Mouse (Mus musculus) urinary bladder, postnatal 36 days (tissue): ENCODE results near the gene Fblim1.
"Not testable (repeated sequence)": the region's sequence is repeated elsewhere in the genome, so short reads cannot be mapped to it uniquely, and the experiment has no call there.

Experiments used
- DNase-seq, 2 experiments: peaks; one replicate each; pipeline ENCODE4 v3.0.0; 2022; ENCODE audit warnings: low spot score in 2 of 2, mixed read lengths in 1 of 2

Fblim1 gene

DNA sequence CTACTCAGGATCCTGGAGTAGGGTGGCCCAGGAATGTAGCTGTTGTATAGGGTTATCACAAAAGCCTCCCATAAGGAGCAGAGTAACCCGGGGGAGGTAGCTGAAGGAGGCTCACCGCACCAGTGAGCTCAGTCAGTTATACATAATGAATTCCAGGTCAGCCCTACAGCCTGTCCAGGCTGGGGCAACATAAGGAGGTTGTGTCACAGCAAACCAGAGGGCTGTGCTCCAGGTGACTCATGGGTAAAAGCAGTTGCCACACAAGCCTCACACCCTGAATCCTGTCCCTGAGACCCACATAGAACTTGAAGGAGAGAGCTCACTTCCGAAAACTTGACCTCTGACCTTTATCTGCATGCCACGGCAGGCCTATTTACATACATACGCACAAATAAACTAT lies 36.9 kb downstream of the Fblim1 start:
- no peak for DNase-seq

DNA sequence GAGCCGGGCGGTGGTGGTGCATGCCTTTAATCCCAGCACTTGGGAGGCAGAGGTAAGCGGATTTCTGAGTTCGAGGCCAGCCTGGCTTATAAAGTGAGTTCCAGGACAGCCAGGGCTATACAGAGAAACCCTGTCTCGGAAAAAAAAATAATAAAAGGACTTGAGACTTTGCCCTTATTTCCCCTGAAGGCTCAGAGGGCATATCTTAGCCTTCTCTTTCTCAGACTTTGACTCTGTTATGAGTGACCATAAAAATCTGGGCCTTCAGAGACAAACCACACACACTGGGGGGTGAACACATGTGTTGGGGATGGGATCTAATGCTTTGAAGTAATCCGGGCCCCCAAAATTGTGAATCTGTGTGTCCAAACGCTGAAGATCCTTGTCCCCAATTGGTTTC lies 38.7 kb downstream of the Fblim1 start:
- not testable (repeated sequence) for DNase-seq

DNA sequence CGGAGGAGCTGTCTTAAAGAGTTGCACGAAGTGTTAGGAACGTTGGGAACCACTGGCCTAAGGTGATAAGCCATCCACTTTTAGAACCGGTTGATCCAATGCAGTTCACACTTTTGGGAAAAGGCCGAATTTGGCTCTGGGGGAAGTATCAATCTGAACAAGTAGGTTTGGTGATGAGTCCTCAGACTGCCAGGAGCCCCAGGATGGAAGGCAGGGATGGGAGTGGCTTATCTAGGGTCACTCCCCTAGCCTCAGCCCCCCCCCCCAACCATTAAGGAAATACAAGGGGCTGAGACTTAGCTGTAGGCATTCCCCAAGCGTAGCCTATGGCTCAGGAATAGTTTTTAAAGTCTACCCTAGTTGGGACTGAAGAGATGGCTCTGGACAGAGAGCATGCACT lies 39.7 kb downstream of the Fblim1 start:
- no peak for DNase-seq

DNA sequence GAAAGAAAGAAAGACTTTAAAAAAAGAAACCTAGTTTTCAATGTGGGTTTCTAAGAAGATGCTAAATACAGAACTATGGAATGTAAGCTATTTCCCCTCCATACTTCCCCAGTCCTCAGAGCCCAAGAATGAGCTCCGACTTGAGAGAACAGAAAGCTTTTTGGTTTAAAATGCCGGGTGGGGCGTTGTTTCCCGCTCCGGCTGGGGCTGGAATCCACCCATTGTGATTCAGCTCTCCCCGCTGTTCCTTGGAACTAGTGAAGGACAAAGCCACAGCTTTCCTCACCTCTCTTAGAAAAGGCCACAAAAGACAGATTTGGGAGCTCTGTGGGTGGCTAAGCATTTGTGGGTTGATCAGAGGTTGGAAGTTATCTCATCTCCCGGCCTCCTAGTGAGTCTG lies 40.6 kb downstream of the Fblim1 start:
- DNase-seq = no peak

DNA sequence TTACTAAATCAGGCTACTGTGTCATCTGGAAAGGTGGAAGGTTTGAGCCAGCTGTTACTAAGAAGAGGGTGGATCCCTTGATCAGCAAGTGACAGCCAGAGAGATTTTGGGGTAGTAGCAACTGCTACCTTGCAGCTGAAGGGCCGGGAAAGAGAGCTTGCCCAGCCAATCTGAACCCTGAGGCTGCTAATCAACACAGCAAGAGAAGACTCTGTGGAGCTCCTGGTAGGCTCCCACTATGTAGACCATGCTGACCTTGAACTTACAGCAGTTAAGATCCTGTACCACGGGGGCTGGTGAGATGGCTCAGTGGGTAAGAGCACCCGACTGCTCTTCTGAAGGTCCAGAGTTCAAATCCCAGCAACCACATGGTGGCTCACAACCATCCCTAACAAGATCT lies 41.2 kb downstream of the Fblim1 start:
- DNase-seq = no peak

DNA sequence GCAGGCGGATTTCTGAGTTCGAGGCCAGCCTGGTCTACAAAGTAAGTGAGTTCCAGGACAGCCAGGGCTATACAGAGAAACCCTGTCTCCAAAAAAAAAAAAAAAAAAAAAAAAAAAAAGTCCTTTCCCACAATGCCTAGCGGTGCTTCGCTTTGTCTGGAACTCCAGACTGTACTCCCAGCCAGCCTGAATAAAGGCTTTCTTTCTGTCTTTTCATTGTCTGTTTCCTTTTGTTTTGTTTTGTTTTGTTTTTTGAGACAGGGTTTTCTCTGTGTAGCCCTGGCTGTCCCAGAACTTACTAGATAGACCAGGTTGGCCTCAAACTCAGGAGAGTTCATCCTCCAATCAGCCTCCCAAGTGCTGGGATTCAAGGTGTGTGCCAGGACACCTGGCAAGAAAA lies 41.7 kb downstream of the Fblim1 start:
- no peak for DNase-seq

DNA sequence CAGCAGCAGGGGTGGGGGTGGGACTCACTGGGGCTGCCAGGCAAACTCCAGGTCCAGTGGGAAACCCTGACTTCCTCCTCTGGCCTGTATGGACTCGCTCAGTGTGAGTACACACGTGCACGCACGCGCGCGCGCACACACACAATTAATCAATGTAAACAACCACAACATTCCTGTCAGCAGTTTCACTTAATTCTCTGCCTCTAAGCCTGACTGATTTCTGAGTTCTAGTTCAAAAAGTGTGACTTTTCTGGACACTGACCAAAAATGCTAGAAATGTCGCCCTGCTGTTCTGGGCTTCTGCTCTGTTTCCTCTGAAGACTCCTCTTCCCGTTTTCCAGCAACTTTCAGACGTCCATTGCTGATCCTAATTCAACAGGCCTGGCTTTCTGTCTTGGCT lies 43.6 kb downstream of the Fblim1 start:
- DNase-seq = no peak

DNA sequence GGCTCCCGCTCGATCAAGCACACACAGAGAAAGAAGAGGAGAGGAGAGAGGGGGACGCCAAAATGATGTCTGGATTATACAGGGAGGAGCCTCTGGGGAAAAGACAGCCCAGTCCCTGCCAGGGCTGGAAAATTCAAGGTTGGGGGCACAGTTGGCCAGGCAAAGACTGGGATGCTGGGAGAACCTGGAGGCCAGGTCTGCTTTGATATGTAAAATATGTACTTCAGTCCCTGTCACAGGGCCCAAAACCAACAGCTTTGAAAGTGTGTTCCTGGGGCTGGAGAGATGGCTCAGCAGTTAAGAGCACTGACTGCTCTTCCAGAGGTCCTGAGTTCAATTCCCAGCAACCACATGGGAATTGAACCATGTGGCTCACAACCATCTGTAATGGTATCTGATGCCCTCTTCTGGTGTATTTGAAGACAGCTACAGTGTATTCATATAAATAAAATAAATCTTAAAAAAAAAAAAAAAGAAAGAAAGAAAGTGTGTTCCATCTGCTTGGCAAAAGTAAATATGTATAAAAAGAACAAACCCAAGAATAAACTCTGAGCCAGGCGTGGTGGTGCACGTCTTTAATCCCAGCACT lies 44.5 kb downstream of the Fblim1 start:
- not testable (repeated sequence) for DNase-seq

DNA sequence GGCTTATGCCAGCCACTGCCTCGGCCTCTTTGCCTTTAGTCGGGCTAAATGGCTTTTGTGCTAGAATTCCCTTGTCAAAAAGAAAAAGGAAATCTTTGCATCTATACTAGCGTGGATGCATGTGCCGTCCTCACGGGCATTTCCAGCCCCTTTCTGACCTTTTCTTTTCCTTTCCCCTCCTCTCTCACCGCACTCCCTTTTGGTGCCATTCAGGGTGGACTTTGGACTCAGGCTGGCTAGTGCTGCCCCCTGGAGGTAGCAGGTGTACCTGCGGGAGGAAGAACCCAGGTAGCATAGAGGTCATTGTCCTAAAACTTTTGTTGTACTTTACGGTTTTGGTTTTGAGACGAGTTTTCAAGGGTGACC lies 46.0 kb downstream of the Fblim1 start:
- DNase-seq = peak; percentile 77 to 85

DNA sequence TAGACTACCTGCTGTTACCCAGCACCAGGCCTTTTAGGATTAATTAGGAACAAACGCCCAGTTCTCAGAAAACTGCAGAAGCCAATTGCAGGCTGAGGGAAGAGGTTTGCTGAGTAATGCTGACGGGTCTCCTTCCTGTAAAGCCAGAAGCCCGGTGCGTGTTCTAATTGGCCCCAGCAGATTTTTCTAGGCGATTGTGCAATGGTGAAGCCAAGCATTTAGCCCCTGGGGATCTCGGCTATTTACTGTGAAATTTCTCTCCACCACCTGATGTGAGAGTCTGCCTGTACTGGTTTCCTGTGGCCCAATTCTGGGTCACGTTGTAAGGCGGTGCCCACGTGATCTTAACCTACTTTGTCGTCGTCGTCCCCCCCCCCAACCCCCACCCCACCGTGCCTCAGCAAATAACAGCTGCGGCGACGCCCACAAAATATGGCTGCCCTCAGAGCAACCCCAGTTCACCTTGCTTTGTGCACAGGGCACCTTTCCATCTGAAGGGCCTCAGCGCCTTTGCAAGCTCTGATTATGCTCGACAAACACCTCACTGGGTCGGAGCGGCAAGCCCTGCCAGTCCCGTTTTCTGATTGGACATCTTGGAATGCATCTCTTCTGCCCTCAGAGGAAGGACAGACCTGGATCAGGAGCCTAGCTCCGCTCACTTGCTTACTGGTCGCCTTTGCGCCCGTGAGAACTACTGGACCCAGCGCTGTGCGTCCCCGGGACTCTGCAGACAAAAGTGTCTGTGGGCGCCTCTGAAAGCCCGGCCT lies 46.6 kb downstream of the Fblim1 start:
- peak; percentile 70 to 85 for DNase-seq

DNA sequence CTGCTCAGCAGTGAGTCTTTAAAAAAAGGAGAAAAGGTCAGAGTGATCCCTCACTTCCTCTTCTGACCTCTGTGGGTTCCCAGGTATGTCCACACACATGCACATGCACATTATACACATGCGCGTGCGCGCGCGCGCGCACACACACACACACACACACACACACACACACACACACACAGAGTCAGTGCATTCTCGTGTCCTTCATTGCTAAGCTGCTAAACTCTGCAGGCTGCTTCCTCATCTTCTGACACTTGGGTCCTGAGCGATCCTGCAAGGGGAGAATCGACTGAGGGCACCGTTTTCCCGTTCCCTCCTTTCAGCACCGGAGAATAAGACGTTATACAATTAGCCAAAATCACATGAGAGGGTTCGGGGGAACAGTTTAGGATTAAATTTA lies 47.2 kb downstream of the Fblim1 start:
- no peak for DNase-seq

DNA sequence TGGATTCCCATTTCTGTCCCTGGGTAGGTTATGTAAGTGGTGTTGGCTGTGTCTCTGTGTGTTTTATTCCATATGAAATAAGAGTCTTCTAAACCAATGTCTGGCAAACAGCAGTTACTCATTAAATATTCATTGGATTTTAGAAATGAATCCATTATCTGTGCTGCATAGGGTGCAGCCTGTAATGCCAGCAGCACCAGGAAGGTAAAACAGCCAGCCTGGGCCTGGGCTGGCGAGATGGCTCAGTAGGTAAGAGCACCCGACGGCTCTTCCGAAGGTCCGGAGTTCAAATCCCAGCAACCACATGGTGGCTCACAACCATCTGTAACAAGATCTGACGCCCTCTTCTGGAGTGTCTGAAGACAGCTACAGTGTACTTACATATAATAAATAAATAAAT lies 49.7 kb downstream of the Fblim1 start:
- DNase-seq = not testable (repeated sequence)

DNA sequence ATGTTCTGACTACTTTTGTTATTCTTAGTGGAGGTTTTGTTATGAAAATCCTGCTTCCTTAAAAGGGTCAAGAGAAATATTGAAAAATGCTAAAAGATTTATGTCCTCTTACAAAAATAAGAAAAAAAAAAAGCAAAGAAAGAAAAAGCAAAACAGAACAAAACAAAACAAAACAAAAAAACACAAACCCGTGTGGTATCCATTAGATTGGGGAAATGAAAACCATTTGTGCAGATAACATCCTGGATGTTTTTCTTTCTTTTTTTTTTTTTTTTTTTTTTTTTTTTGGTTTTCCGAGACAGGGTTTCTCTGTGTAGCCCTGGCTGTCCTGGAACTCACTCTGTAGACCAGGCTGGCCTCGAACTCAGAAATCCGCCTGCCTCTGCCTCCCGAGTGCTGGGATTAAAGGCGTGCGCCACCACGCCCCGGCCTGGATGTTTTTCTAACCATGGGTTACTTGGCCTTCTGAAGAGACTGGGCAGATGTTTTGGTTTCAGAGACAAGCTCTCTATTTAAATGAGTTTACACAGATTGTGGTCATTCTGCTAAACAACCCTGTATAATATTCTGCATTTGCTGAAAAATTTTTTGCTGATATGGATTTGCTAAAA lies 51.5 kb downstream of the Fblim1 start:
- DNase-seq = not testable (repeated sequence)

DNA sequence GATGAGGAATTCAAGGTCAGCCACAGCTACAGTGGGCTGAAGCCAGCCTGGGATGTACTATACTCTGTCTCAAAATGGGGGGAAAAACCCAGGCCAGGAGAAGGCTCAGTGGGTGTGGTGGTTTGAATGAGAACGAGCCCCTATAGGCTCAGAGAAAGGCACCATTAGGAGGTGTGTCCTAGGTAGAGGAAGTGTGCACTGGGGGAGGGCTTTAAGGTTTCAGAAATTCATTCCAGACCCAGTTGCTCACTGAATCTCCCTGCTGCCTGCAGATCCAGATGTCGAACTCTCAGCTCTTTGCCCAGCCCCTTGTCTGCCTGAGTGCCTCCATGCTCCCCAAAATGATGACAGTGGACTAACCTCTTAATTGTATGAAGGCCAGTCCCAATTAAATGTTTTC lies 53.4 kb downstream of the Fblim1 start:
- DNase-seq = no peak

DNA sequence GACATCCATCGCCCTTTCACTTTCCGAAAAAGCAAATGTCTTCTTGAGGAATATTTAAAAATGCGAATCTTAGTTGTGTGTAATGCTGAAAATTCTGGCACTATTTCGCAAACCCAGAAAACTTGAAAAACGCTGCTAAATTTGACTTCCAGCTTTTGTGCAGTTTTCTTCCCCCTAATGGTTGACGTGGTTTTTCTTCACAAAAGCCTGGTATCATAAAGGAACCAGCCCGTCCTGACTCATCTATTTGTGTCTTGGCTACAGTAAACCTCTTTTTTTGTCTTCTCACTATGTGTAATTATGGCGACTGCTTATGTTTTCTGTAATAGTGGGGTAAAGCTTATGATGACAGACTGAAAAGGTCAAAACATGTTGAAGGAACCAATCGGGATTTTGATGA lies 58.6 kb downstream of the Fblim1 start:
- DNase-seq = no peak

DNA sequence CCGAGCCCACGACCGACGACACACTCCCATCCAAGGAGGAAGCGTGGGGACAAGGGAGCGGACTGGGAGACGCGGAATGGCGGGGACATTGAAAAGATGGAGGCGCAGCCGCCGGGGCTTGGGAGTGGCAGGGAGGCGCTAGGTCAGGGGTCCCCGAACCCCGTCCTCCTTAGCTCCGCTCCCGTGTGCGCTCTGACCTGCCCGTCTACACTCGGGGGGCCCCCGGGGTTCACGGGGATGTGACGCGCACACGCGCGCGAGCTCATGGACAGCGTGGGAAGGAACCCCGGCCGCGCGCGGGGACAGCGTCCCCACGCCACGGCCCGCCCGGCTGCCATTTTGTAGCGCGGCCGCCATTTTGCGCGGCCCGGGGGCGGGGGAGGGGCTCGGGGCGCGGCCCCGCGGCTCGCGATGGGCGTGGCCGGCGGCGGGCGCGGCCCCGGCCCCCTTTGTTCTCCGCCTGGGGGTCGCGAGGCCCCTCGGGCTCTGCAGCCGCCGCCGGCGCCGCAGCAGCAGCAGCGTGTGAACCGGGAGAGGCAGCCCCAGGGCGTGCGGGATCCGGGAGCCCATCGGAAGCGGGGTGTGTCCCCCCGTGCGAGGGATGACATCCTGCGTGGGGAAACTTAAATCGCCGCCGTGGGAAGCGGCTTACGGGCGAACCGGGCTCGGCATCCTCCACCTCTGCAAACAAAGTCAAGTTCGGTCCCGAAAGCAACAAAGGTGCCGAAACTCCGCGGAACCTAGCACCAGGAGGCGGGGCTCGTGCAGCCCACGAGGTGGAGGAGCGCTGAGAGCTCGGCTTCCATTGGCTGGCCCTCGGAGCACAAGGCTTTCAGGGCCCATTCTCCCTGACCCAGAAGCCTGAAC lies 59.3 kb downstream of the Fblim1 start:
- DNase-seq = peak; percentile 74 to 88

DNA sequence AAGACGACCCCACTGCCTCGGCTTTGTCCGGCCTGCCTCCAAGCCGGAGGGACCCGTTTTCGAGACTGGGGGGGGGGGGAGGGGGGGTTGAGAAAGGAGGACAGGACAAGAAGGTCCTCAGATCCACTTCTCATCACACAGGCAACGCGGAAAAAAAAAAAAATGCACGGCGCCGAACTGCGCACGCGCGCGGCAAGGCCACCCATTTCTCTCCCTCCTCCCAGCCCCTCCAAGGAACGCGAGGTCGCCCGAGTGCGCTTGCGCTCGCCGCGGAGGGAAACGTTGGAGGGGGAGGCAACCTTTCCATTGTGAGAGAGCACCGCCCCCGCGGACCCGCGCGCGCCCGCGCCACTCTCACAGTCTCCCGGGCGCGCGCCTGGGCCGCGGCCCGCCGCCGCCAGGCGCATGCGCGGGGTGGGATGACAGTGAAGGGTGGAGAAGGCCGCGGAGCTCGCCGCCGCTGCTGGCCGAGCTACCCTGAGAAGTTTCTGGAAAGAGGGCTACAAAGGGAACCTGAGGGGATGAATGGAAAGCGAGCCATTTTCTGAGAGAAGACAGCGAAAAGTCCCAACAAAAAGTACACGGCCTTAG lies 60.1 kb downstream of the Fblim1 start:
- peak; percentile 94 to 99 for DNase-seq

DNA sequence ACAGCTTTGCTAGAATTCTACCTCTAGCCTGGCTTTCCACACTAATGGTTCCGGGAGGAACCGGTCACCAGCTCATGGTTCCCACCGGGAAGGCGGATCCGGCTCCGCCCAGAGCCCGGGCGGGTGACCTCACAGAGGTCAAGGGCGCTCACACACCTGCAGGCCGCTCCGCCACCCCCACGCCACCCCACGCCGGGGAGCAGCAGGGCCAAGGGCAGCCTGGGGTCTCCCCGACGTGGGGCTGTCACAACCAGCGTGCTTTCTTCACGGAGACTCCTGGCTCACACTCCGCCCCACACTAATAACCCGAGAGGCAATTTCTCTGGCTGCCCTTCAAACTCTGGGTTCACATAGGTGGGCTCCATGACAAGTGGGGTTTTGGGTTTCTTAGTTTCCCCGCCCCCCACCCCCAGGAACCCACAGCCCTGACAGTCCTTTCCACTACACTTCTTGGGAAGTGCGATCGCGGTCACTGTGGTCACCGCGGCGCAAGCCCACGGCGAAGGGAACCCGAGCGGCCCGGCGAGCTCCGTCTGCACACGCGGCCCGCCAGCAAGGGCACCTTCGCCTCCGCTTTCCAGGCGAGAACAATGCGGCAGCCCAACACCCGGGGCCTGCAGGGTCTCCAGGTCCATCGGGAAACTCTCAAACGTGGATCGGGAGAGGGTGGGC lies 60.7 kb downstream of the Fblim1 start:
- peak; percentile 61 to 74 for DNase-seq

DNA sequence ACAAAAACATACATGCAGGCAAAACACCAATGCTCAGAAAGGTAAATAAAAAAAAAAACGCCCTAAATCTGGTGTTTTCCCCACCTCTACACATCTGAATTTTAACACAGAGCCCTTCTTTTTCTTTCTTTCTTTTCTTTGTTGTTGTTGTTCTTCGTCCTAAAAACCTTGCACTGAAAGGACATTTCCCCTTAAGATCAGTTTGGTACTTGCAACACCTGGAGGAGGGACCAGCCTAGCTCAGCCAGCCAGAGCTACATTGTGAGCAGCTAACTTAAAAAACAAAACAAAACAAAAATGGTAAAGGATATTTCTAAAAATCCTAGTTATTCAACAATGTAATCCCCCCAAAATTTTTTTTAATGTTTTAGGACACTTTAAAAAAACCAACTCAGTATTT lies 61.4 kb downstream of the Fblim1 start:
- no peak for DNase-seq

DNA sequence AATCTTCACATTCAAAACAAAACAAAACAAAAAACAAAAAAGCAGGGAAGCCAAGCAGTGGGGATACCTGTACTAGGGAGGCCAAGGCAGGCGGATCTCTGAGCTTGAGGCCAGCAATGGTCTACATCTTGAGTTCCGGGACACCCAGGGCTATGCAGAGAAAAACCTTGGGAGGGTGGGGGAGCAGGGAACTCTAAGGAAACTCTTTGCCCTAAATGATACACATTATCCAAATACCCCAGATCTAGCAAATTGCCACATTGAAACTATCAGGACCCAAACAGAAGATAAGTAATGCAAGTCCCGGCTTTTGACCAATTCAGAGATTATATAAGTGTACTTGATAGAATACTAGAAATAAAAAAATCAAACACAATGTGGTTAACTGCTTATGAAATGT lies 62.3 kb downstream of the Fblim1 start:
- DNase-seq = no peak

DNA sequence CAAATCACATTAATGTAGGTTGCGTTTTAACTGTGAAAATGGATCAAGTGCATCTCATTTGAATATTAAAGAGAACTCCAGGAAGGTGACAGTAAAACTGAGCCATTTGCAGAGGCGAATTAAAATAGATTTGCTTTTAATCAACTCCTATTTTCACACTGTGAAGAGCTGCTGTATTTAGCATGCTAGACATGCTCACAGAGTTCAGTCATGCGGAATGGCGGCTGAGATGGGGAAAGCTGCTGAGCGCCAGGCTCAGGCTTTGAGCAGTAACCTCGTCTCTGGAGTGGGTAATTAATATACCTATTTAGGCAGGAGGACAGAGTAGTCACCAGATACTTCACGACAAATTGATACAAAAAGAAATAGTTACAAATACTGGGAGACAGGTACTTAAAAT lies 64.0 kb downstream of the Fblim1 start:
- DNase-seq = no peak
